Mouse (Mus musculus) ES-Bruce4 (cell line): Measurements from ENCODE around the gene Slc30a7. TPM values are rescaled to one million over a fixed set of nuclear protein-coding genes. Genes with fewer than 3 reads are reported as not detected.
"Not testable (repeated sequence)": the region's sequence is repeated elsewhere in the genome, so short reads cannot be mapped to it uniquely, and the experiment has no call there.

ENCODE experiments used
- H3K27ac ChIP-seq: 2 replicates; pipeline ENCODE4 v1.5.1; 2012; ENCODE audit warnings: low read length, inconsistent platforms; ENCODE audit not compliant: insufficient read depth
- H3K27me3 ChIP-seq: 2 replicates; pipeline ENCODE4 v1.6.1; 2012; ENCODE audit warnings: mild to moderate bottlenecking, low read length, inconsistent platforms; ENCODE audit not compliant: control insufficient read depth, poor library complexity, insufficient read depth, severe bottlenecking
- H3K36me3 ChIP-seq: 2 replicates; pipeline ENCODE4 v1.6.1; 2012; ENCODE audit warnings: inconsistent platforms, mild to moderate bottlenecking, low read length, moderate library complexity; ENCODE audit not compliant: control insufficient read depth, poor library complexity, insufficient read depth, severe bottlenecking
- H3K4me1 ChIP-seq: one replicate; pipeline ENCODE4 v1.8.1; 2011; ENCODE audit warnings: low read length; ENCODE audit not compliant: control insufficient read depth, insufficient read depth
- H3K4me3 ChIP-seq: 2 replicates; pipeline ENCODE4 v1.5.1; 2011; ENCODE audit warnings: low read depth, mild to moderate bottlenecking, low read length
- H3K9ac ChIP-seq: 2 replicates; pipeline ENCODE4 v1.6.1; 2012; ENCODE audit warnings: low read depth, mild to moderate bottlenecking, inconsistent platforms; ENCODE audit not compliant: poor library complexity, severe bottlenecking
- H3K9me3 ChIP-seq: replicated peaks from 2 replicates; pipeline ENCODE4 v1.6.1; 2012; ENCODE audit warnings: mild to moderate bottlenecking, low read length, inconsistent platforms; ENCODE audit not compliant: control insufficient read depth, poor library complexity, insufficient read depth, severe bottlenecking
- CTCF ChIP-seq: IDR thresholded peaks from one replicate; pipeline ENCODE4 v1.8.1; 2011; ENCODE audit warnings: low read depth, low read length
- EP300 ChIP-seq: IDR thresholded peaks from 2 replicates; pipeline ENCODE4 v1.6.1; 2011; ENCODE audit warnings: low read depth, low read length; ENCODE audit not compliant: insufficient read depth
- POLR2A ChIP-seq: IDR thresholded peaks from one replicate; pipeline ENCODE4 v1.8.1; 2011; ENCODE audit warnings: low read length; ENCODE audit not compliant: insufficient read depth
- polyA plus RNA-seq: library from polyadenylated mRNA; stranded (reverse); fragments of >200 nt; gene quantifications from 2 replicates; pipeline ENCODE4 v1.2.4, GENCODE M21; 2011; ENCODE audit warnings: low read depth; ENCODE audit not compliant: missing spikeins, insufficient read depth, insufficient read length

The Slc30a7 gene
- polyA plus RNA-seq, 1 experiment, result 27.7 TPM

DNA sequence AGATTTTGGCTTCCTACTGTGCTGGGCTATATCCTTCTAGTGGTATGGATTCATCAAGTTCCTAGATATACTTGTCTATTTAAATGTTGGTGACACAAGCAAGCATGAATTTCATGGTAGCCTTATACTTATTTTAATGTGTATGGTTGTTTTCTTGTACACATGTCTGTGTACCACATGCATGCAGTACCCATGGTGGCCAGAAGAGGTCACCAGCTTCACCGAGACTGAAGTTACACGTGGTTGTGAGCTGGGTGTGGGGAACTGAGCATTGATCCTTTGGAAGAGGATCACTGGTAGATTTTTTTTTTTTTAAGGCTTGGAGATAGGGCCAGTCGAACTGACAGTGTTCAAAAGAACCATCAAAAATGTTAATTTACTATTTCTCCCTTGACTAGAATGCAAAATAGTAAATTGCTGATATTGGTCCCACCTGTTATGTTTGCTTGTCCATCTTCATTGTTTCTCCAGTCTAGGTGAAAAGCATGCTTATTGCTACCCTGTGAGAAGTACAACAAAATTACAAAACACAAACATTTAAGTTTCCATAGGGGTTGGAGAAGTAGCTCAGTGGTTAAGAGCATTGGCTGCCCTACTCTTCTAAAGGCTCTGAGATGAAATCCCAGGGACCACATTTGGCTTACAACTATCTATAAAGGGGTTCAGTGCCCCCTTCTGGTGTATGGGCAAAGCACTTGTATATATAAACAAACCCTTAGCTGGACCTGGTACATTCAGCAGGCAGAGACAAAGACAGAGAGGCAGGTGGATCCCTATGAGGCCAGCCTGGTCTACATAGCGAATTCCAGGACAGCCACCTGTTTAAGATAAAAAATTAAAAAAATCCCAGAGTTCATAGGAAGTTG, 70.2 kb downstream of the Slc30a7 start:
- H3K36me3 ChIP-seq, result no peaks in the 10 kb centered on the region
- no peak overlapping the region for H3K4me3 ChIP-seq
- no peak overlapping the region for H3K27ac ChIP-seq
- TF ChIP-seq POLR2A, result no peak
- TF ChIP-seq CTCF, result peak; percentile 62
- no peaks in the 10 kb centered on the region for H3K9me3 ChIP-seq
- no peaks in the 10 kb centered on the region for H3K27me3 ChIP-seq
- no peaks in the 10 kb centered on the region for H3K4me1 ChIP-seq
- H3K9ac ChIP-seq, result no peak overlapping the region

DNA sequence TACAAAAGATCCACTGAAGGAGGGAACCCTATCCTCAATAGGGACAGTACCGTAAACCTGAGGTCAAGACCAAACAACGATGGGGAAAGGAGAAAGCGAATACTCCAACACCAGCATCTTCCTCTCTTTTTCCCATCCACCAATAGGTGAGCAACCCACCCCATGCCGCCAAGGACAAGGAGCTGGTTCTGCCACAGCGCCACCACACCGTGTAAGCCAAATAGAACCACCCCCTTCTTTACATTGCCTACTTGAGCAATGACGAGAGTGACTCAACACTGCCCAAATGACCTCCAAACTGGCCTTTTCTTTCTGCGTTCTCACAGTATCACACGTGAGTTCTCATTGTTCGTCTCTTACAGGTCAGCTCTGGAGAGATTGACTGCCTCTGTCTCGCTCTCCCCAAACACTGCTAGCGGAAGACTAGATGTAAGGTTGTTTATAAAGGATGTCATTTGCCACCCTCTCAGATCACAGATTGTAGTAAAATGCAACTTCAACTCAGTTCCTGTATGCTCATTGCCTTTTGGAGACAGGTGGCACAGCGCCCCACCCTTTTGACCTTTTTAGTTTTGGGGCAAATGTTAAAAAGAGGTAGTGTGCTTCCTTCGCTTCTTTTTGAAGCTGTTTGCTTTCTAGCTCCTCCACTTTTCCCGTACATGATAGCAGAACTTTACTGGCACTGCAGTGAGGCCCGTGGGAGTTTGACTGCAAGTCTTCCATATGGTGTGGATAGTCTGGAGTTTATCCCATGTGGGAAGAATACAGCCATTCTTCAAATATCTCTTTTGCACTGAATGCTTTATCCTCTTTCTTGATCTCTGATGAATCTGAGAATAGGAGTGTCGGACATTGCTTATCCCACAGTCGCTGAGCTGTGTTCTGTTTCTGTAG, 73.7 kb downstream of the Slc30a7 start:
- H3K9ac ChIP-seq, result no peak overlapping the region
- H3K27ac ChIP-seq, result no peak overlapping the region
- no peak overlapping the region for H3K4me3 ChIP-seq
- H3K36me3 ChIP-seq, result no peaks in the 10 kb centered on the region; the same call in 1 of the 2 replicates
- no peaks in the 10 kb centered on the region for H3K27me3 ChIP-seq
- TF ChIP-seq POLR2A (no peak), CTCF (no peak), EP300 (no peak)
- no peaks in the 10 kb centered on the region for H3K4me1 ChIP-seq
- H3K9me3 ChIP-seq, result no peaks in the 10 kb centered on the region

DNA sequence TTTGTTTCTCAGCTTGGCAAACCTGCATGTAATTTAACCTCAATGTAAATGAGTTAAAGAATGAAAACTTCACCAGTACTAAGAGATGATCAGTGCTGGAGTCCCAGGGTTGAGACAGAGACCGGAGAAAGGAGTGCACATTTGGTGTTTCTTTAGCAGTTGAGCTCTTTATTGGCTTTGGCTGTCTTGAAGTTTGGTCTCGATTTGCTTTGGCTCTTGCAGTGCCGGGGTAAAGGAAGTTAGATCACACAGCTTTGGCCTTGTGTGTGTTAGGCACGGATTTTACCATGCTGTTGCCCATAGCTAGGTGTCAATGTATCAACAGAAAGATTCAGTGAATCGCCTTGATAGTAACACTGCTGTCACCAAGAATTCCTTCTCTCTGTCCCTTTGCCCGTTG, 75.5 kb downstream of the Slc30a7 start:
- H3K4me3 ChIP-seq, result no peak overlapping the region
- no peaks in the 10 kb centered on the region for H3K27me3 ChIP-seq
- no peak overlapping the region for H3K9ac ChIP-seq
- H3K9me3 ChIP-seq, result no peaks in the 10 kb centered on the region
- no peaks in the 10 kb centered on the region; the same call in 1 of the 2 replicates for H3K36me3 ChIP-seq
- TF ChIP-seq CTCF, result no peak
- TF ChIP-seq EP300, result no peak
- no peak for TF ChIP-seq POLR2A
- H3K4me1 ChIP-seq, result no peaks in the 10 kb centered on the region
- H3K27ac ChIP-seq, result no peak overlapping the region

DNA sequence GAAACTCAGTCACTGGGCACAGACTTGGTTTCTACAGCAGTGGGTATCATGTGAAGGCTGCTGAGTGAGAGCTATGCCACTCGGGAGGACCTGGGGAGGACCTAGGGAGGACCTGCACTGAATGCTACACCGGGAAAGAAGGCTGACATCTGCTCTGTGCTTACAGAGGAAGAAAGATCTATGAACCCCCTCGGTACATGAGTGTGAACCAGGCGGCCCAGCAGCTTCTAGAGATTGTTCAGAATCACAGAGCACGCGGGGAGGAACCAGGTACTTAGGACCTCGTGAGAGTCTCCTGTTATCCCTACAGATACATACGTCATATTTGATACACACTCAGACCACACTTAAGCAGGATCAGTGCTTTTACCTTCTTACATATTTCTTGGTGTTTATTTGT, 80.7 kb downstream of the Slc30a7 start:
- no peak overlapping the region for H3K4me3 ChIP-seq
- no peaks in the 10 kb centered on the region for H3K9me3 ChIP-seq
- TF ChIP-seq EP300 (no peak), CTCF (no peak), POLR2A (no peak)
- peaks cover 2% of the 10 kb centered on the region for H3K36me3 ChIP-seq
- no peaks in the 10 kb centered on the region for H3K4me1 ChIP-seq
- H3K27ac ChIP-seq, result no peak overlapping the region
- H3K9ac ChIP-seq, result no peak overlapping the region
- no peaks in the 10 kb centered on the region for H3K27me3 ChIP-seq

DNA sequence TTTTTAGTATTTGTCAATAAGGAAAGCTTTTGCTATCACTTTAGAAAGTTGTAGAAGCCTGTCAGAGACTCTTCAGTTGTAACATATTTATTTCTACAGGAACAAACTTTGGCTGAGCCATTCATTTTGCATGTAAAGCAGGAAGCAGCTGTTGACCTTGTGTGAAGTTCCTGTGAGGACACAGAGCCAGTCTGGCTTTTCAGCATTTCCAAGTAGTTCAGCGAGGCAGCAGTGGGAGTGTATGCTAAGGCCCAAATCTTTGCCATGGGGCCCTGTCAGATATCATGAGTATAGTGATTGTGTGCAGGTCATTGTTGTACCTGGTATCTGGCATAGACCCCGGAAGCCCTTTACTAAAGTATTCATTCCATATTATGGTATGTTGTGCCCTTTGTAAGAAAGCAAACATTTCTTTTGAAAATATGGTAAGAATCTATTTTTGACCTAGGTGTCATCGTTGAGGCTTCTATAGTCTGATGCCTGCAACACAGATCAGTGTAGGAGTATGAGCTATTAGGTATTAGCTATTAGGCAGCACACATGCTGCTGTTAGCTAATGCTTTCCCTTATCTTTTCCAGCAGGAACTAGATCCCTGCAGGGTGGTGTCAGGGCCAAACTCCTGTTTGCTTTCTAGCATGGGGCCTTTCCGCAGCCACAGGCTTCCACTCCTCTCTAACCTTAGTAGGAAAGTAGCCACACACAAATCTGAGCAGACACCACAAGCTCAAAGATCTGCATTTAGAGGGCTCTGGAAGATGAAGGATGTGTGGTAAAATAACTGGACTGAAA, 82.6 kb downstream of the Slc30a7 start:
- H3K9ac ChIP-seq, result no peak overlapping the region
- no peaks in the 10 kb centered on the region for H3K9me3 ChIP-seq
- no peaks in the 10 kb centered on the region for H3K4me1 ChIP-seq
- peaks cover 2% of the 10 kb centered on the region for H3K36me3 ChIP-seq
- TF ChIP-seq EP300 (no peak), POLR2A (no peak), CTCF (no peak)
- no peaks in the 10 kb centered on the region for H3K27me3 ChIP-seq
- H3K4me3 ChIP-seq, result no peak overlapping the region
- no peak overlapping the region for H3K27ac ChIP-seq

DNA sequence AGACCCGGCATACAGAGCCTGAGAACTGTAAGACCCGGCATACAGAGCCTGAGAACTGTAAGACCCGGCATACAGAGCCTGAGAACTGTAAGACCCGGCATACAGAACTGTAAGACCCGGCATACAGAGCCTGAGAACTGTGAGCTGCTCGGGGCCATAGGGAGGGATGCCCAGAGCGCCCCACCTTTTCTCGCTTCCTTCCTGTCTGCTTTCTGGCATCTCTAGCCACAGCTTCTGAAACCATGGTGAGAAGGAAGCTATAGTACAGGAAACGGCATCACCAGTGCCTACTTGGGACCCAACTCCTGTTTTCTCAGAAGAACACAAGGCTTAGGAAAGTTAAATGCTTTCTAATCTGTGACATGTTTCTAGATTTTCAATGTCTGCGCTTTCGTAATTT, 99.8 kb downstream of the Slc30a7 start:
- not testable (repeated sequence) for H3K27me3 ChIP-seq, H3K4me1 ChIP-seq, H3K9ac ChIP-seq, H3K27ac ChIP-seq, H3K4me3 ChIP-seq
- H3K9me3 ChIP-seq, result peaks cover 23% of the 10 kb centered on the region
- H3K36me3 ChIP-seq, result peaks cover 11% of the 10 kb centered on the region
